Mouse (Mus musculus): Measurements from ENCODE around the gene Necap2. TPM values are rescaled to one million over a fixed set of nuclear protein-coding genes. Genes with fewer than 3 reads are reported as not detected.
A peak's percentile ranks its signal among the peaks of the same experiment; 100 is the strongest.

Necap2 gene
- polyA plus RNA-seq, 1 experiment from 2014 or later, result 66.5 TPM

GRCm38 (mm10) chr4:141033606-141034549, 44.3 kb downstream of the Necap2 start:
- Histone ChIP-seq H3K4me2 (ENCODE audit: low read depth, low read length) (no peak overlapping the region), H3K9ac (ENCODE audit: low read depth, low read length) (0 out of 2 replicates have a peak overlapping the region, but pooled peaks have one; percentile 1), H3K27ac (replicated peaks; ENCODE audit: low read depth, low read length) (no peak overlapping the region; the same call in 1 of the 2 replicates), H3K4me1 (ENCODE audit: control insufficient read depth, insufficient read depth, low read length) (no peaks in the 10 kb centered on the region), H3K4me3 (ENCODE audit: low read depth, low read length) (no peak overlapping the region), H3K27me3 (replicated peaks; ENCODE audit: control insufficient read depth, insufficient read depth, low read length) (no peaks in the 10 kb centered on the region), H3K36me3 (ENCODE audit: control insufficient read depth, insufficient read depth, low read length) (peaks cover 43% of the 10 kb centered on the region), H3K9me3 (ENCODE audit: control insufficient read depth, low read length) (no peaks in the 10 kb centered on the region)
- no peak for ATAC-seq (ENCODE audit: low read depth)
- WGBS, result 64% methylated on average over 14 of the region's 27 CpGs
- DNase-seq (ENCODE audit: low spot score), result peak; percentile 62

- H3K4me3 ChIP-seq (ENCODE audit: low read depth, low read length), result no peak overlapping the region
- H3K9me3 ChIP-seq (ENCODE audit: control insufficient read depth, low read length), result no peaks in the 10 kb centered on the region
- H3K4me1 ChIP-seq (ENCODE audit: control insufficient read depth, insufficient read depth, low read length), result no peaks in the 10 kb centered on the region
- H3K36me3 ChIP-seq (ENCODE audit: control insufficient read depth, insufficient read depth, low read length), result peaks cover 51% of the 10 kb centered on the region
- H3K27ac ChIP-seq (replicated peaks; ENCODE audit: low read depth, low read length), result no peak overlapping the region
- 16% methylated on average over 6 of the region's 6 CpGs for WGBS
- H3K9ac ChIP-seq (ENCODE audit: low read depth, low read length), result no peak overlapping the region
- H3K27me3 ChIP-seq (replicated peaks; ENCODE audit: control insufficient read depth, insufficient read depth, low read length), result no peaks in the 10 kb centered on the region
- DNase-seq (ENCODE audit: low spot score), result peak; percentile 82
- ATAC-seq (ENCODE audit: low read depth), result peak; percentile 71
- no peak overlapping the region for H3K4me2 ChIP-seq (ENCODE audit: low read depth, low read length)
These were observed 46.4 kb downstream of the Necap2 start for GRCm38 (mm10) chr4:141031733-141032132.

- ATAC-seq (ENCODE audit: low read depth), result no peak
- no peak for DNase-seq (ENCODE audit: low spot score)
- no peak overlapping the region for H3K4me2 ChIP-seq (ENCODE audit: low read depth, low read length)
- no peaks in the 10 kb centered on the region for H3K4me1 ChIP-seq (ENCODE audit: control insufficient read depth, insufficient read depth, low read length)
- WGBS, result 89% methylated on average over 17 of the region's 18 CpGs
- no peak overlapping the region for H3K4me3 ChIP-seq (ENCODE audit: low read depth, low read length)
- H3K27ac ChIP-seq (replicated peaks; ENCODE audit: low read depth, low read length), result no peak overlapping the region
- no peaks in the 10 kb centered on the region for H3K27me3 ChIP-seq (replicated peaks; ENCODE audit: control insufficient read depth, insufficient read depth, low read length)
- peaks cover 45% of the 10 kb centered on the region for H3K36me3 ChIP-seq (ENCODE audit: control insufficient read depth, insufficient read depth, low read length)
- no peaks in the 10 kb centered on the region for H3K9me3 ChIP-seq (ENCODE audit: control insufficient read depth, low read length)
- H3K9ac ChIP-seq (ENCODE audit: low read depth, low read length), result 0 out of 2 replicates have a peak overlapping the region, but pooled peaks have one; percentile 1
These were observed 47.5 kb downstream of the Necap2 start for GRCm38 (mm10) chr4:141030541-141031206.

GRCm38 (mm10) chr4:141024992-141025391, 53.2 kb downstream of the Necap2 start:
- H3K4me3 ChIP-seq (ENCODE audit: low read depth, low read length), result no peak overlapping the region
- H3K36me3 ChIP-seq (ENCODE audit: control insufficient read depth, insufficient read depth, low read length), result peaks cover 38% of the 10 kb centered on the region; the same call in 1 of the 2 replicates
- H3K27ac ChIP-seq (replicated peaks; ENCODE audit: low read depth, low read length), result no peak overlapping the region
- DNase-seq (ENCODE audit: low spot score), result no peak
- H3K4me2 ChIP-seq (ENCODE audit: low read depth, low read length), result no peak overlapping the region
- H3K4me1 ChIP-seq (ENCODE audit: control insufficient read depth, insufficient read depth, low read length), result peaks cover 25% of the 10 kb centered on the region
- H3K9ac ChIP-seq (ENCODE audit: low read depth, low read length), result no peak overlapping the region
- no peaks in the 10 kb centered on the region for H3K9me3 ChIP-seq (ENCODE audit: control insufficient read depth, low read length)
- ATAC-seq (ENCODE audit: low read depth), result no peak
- WGBS, result 80% methylated on average over 8 of the region's 27 CpGs
- H3K27me3 ChIP-seq (replicated peaks; ENCODE audit: control insufficient read depth, insufficient read depth, low read length), result no peaks in the 10 kb centered on the region

- WGBS, result 61% methylated on average over 9 of the region's 9 CpGs
- no peak overlapping the region for H3K27ac ChIP-seq (replicated peaks; ENCODE audit: low read depth, low read length)
- H3K4me1 ChIP-seq (ENCODE audit: control insufficient read depth, insufficient read depth, low read length), result peaks cover 33% of the 10 kb centered on the region
- DNase-seq (ENCODE audit: low spot score) (peak; percentile 19), ATAC-seq (ENCODE audit: low read depth) (no peak)
- no peak overlapping the region for H3K9ac ChIP-seq (ENCODE audit: low read depth, low read length)
- H3K4me3 ChIP-seq (ENCODE audit: low read depth, low read length), result no peak overlapping the region
- H3K4me2 ChIP-seq (ENCODE audit: low read depth, low read length), result no peak overlapping the region
- H3K27me3 ChIP-seq (replicated peaks; ENCODE audit: control insufficient read depth, insufficient read depth, low read length), result no peaks in the 10 kb centered on the region
- H3K9me3 ChIP-seq (ENCODE audit: control insufficient read depth, low read length), result no peaks in the 10 kb centered on the region
- peaks cover 33% of the 10 kb centered on the region; the same call in 1 of the 2 replicates for H3K36me3 ChIP-seq (ENCODE audit: control insufficient read depth, insufficient read depth, low read length)
These were observed 54.1 kb downstream of the Necap2 start for GRCm38 (mm10) chr4:141024052-141024451.

GRCm38 (mm10) chr4:141021614-141021929, 56.6 kb downstream of the Necap2 start:
- no peak overlapping the region for H3K4me2 ChIP-seq (ENCODE audit: low read depth, low read length)
- H3K4me3 ChIP-seq (ENCODE audit: low read depth, low read length), result no peak overlapping the region
- H3K27ac ChIP-seq (replicated peaks; ENCODE audit: low read depth, low read length), result peak overlapping the region; percentile 88
- DNase-seq (ENCODE audit: low spot score) (no peak), ATAC-seq (ENCODE audit: low read depth) (peak; percentile 11; the same call in 1 of the 2 replicates)
- H3K9me3 ChIP-seq (ENCODE audit: control insufficient read depth, low read length), result no peaks in the 10 kb centered on the region
- peaks cover 24% of the 10 kb centered on the region; the same call in 1 of the 2 replicates for H3K36me3 ChIP-seq (ENCODE audit: control insufficient read depth, insufficient read depth, low read length)
- peak overlapping the region; percentile 50; the same call in 1 of the 2 replicates for H3K9ac ChIP-seq (ENCODE audit: low read depth, low read length)
- WGBS, result 39% methylated on average over 8 of the region's 11 CpGs
- H3K4me1 ChIP-seq (ENCODE audit: control insufficient read depth, insufficient read depth, low read length), result peaks cover 33% of the 10 kb centered on the region
- no peaks in the 10 kb centered on the region for H3K27me3 ChIP-seq (replicated peaks; ENCODE audit: control insufficient read depth, insufficient read depth, low read length)

- no peaks in the 10 kb centered on the region for H3K9me3 ChIP-seq (ENCODE audit: control insufficient read depth, low read length)
- H3K4me2 ChIP-seq (ENCODE audit: low read depth, low read length), result peak overlapping the region; percentile 36
- peaks cover 33% of the 10 kb centered on the region for H3K4me1 ChIP-seq (ENCODE audit: control insufficient read depth, insufficient read depth, low read length)
- H3K36me3 ChIP-seq (ENCODE audit: control insufficient read depth, insufficient read depth, low read length), result peaks cover 30% of the 10 kb centered on the region
- WGBS, result 12% methylated on average over 14 of the region's 14 CpGs
- H3K27ac ChIP-seq (replicated peaks; ENCODE audit: low read depth, low read length), result peak overlapping the region; percentile 88
- no peak overlapping the region for H3K4me3 ChIP-seq (ENCODE audit: low read depth, low read length)
- peak overlapping the region; percentile 50 for H3K9ac ChIP-seq (ENCODE audit: low read depth, low read length)
- no peaks in the 10 kb centered on the region for H3K27me3 ChIP-seq (replicated peaks; ENCODE audit: control insufficient read depth, insufficient read depth, low read length)
- ATAC-seq (ENCODE audit: low read depth) (peak; percentile 77), DNase-seq (ENCODE audit: low spot score) (peak; percentile 92)
These were observed 57.1 kb downstream of the Necap2 start for GRCm38 (mm10) chr4:141020811-141021613.

- Histone ChIP-seq H3K4me1 (ENCODE audit: control insufficient read depth, insufficient read depth, low read length) (peaks cover 33% of the 10 kb centered on the region), H3K9me3 (ENCODE audit: control insufficient read depth, low read length) (no peaks in the 10 kb centered on the region), H3K27ac (replicated peaks; ENCODE audit: low read depth, low read length) (peak overlapping the region; percentile 88), H3K4me2 (ENCODE audit: low read depth, low read length) (peak overlapping the region; percentile 36), H3K9ac (ENCODE audit: low read depth, low read length) (peak overlapping the region; percentile 50), H3K27me3 (replicated peaks; ENCODE audit: control insufficient read depth, insufficient read depth, low read length) (no peaks in the 10 kb centered on the region), H3K36me3 (ENCODE audit: control insufficient read depth, insufficient read depth, low read length) (peaks cover 33% of the 10 kb centered on the region), H3K4me3 (ENCODE audit: low read depth, low read length) (no peak overlapping the region)
- peak; percentile 16 for DNase-seq (ENCODE audit: low spot score)
- no peak for ATAC-seq (ENCODE audit: low read depth)
- WGBS, result 82% methylated on average over 9 of the region's 17 CpGs
These were observed 57.9 kb downstream of the Necap2 start for GRCm38 (mm10) chr4:141020220-141020619.
